Mouse (Mus musculus): Measurements from ENCODE around the gene Eppin. TPM values are rescaled to one million over a fixed set of nuclear protein-coding genes. Genes with fewer than 3 reads are reported as not detected.
"Not testable (repeated sequence)": the region's sequence is repeated elsewhere in the genome, so short reads cannot be mapped to it uniquely, and the experiment has no call there.

Eppin gene
- polyA plus RNA-seq, 1 experiment from 2014 or later = not detected

DNA sequence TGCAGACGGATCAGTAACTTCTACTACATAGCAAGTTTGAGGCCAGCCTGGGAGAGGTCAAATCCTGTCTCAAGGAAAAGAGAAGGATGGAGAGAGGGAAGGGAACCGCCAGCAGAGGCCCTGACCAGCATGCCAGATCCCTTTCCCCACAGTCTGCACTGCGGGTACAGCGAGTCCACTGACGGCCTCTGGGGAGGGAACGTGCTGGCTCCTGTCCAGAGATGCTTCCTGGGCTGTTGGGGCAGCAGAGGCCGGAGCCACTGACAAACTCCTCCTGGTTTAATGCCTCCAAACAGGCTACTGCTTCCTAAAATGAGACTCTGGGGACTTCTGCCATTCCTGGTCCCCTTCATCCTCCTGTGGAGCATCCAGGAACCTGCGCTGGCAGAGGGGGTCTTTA lies 20.1 kb upstream of the Eppin start, which contains the start of the genes Wfdc6b and Wfdc8:
Gene Wfdc6b, plus strand, starts transcription at position 52 of the 400 bp plus-strand sequence.
Gene Wfdc8, minus strand, starts transcription at position 156 of the 400 bp plus-strand sequence.
- H3K4me2 ChIP-seq (ENCODE audit: low read length); ATAC-seq (ENCODE audit: insufficient number of reproducible peaks, insufficient read depth, low FRiP score, low read depth): not testable (repeated sequence)
- 49% methylated on average over 8 of the region's 8 CpGs for WGBS

DNA sequence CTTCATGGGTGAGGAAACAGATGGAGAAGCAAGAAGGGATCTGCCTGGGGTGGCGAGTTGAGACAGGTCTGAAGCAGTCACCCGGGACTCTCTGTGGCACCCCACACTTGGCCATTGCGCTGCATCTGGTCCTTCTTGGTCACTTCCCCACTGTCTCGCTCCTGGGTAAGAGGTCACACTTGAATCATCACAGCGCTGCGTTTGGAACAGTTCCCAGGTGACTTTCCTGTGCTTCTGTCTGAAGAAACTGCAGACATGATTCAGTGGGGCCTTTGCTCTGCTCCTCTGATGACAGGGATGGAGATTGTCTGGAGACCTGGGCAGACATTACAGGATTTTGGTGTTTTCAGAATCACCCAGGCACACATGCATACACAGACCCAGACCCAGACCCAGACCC lies 15.4 kb upstream of the Eppin start:
- WGBS = 79% methylated on average over 6 of the region's 6 CpGs
- Histone ChIP-seq H3K9ac (ENCODE audit: low read length) (no peak overlapping the region), H3K27me3 (ENCODE audit: control insufficient read depth, insufficient read depth, low read length) (no peaks in the 10 kb centered on the region), H3K4me1 (ENCODE audit: control insufficient read depth in 2 of 2, insufficient read depth in 2 of 2, low read length in 2 of 2) (no peaks in the 10 kb centered on the region), H3K4me3 (ENCODE audit: control insufficient read depth in 1 of 2, insufficient read depth in 1 of 2, low read depth in 1 of 2, low read length in 2 of 2) (no peak overlapping the region), H3K36me3 (ENCODE audit: control insufficient read depth, insufficient read depth, low read length) (no peaks in the 10 kb centered on the region), H3K9me3 (ENCODE audit: control insufficient read depth, low read length) (no peaks in the 10 kb centered on the region), H3K27ac (replicated peaks in 1 of 2; ENCODE audit: control insufficient read depth in 1 of 2, insufficient read depth in 1 of 2, low read depth in 2 of 2, low read length in 2 of 2) (no peak overlapping the region), H3K4me2 (ENCODE audit: low read length) (no peak overlapping the region)
- no peak for ATAC-seq (ENCODE audit: insufficient number of reproducible peaks, insufficient read depth, low FRiP score, low read depth)

More for the DNA sequence above, 20.1 kb upstream of the Eppin start, which contains the start of the genes Wfdc6b and Wfdc8:
- not testable (repeated sequence) for H3K36me3 ChIP-seq (ENCODE audit: control insufficient read depth, insufficient read depth, low read length); H3K4me1 ChIP-seq (ENCODE audit: control insufficient read depth in 2 of 2, insufficient read depth in 2 of 2, low read length in 2 of 2); H3K27me3 ChIP-seq (ENCODE audit: control insufficient read depth, insufficient read depth, low read length); H3K9ac ChIP-seq (ENCODE audit: low read length); H3K27ac ChIP-seq (replicated peaks in 1 of 2; ENCODE audit: control insufficient read depth in 1 of 2, insufficient read depth in 1 of 2, low read depth in 2 of 2, low read length in 2 of 2); H3K9me3 ChIP-seq (ENCODE audit: control insufficient read depth, low read length); H3K4me3 ChIP-seq (ENCODE audit: control insufficient read depth in 1 of 2, insufficient read depth in 1 of 2, low read depth in 1 of 2, low read length in 2 of 2)

DNA sequence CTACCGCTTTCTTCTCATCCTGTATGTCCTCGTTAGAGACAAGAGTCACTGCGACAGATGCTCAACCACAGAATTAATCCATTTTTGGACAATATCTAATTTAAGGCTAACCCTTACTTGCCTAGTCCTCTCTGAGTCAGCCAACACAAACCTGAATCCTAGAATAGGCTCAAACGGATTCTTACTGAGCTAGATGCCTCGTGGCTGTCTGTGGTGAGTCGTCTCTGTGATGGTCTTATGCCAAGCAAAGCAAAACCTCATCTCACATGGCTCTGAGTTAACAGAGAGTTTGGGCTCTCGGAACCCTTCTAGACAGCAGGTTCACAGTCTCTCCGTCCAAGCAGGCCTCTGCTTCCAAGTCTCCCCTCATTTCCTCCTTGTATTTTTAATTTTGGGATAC lies 11.0 kb upstream of the Eppin start:
- H3K27ac ChIP-seq (replicated peaks in 1 of 2; ENCODE audit: control insufficient read depth in 1 of 2, insufficient read depth in 1 of 2, low read depth in 2 of 2, low read length in 2 of 2) = no peak overlapping the region
- H3K9me3 ChIP-seq (ENCODE audit: control insufficient read depth, low read length) = 0 out of 2 replicates have a peak, but pooled peaks cover 4% of the 10 kb centered on the region
- no peaks in the 10 kb centered on the region for H3K4me1 ChIP-seq (ENCODE audit: control insufficient read depth in 2 of 2, insufficient read depth in 2 of 2, low read length in 2 of 2)
- no peak overlapping the region for H3K4me3 ChIP-seq (ENCODE audit: control insufficient read depth in 1 of 2, insufficient read depth in 1 of 2, low read depth in 1 of 2, low read length in 2 of 2)
- ATAC-seq (ENCODE audit: insufficient number of reproducible peaks, insufficient read depth, low FRiP score, low read depth) = no peak
- 80% methylated on average over 8 of the region's 8 CpGs for WGBS
- no peak overlapping the region for H3K9ac ChIP-seq (ENCODE audit: low read length)
- H3K27me3 ChIP-seq (ENCODE audit: control insufficient read depth, insufficient read depth, low read length) = no peaks in the 10 kb centered on the region; the same call in 1 of the 2 replicates
- H3K4me2 ChIP-seq (ENCODE audit: low read length) = no peak overlapping the region
- H3K36me3 ChIP-seq (ENCODE audit: control insufficient read depth, insufficient read depth, low read length) = no peaks in the 10 kb centered on the region

DNA sequence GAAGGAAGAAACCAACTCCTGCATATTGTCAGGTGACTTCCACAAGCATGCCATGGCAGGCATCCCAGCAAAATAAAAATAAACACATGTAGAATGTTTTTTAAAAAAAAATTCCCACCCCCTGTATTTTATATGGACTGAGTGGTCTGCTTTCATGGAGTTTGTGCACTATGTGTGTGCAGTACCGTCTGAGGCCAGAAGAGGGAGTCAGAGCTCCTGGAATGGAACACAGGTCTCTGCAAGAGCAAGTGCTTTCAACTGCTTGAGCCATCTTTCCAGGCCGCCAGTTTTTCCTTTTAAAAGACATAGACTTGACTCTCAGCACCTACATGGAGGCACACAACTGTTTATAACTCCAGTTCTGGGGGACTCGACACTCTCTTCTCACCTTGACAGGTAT lies 10.1 kb upstream of the Eppin start:
- Histone ChIP-seq H3K4me1 (ENCODE audit: control insufficient read depth in 2 of 2, insufficient read depth in 2 of 2, low read length in 2 of 2) (no peaks in the 10 kb centered on the region), H3K27ac (replicated peaks in 1 of 2; ENCODE audit: control insufficient read depth in 1 of 2, insufficient read depth in 1 of 2, low read depth in 2 of 2, low read length in 2 of 2) (no peak overlapping the region), H3K4me3 (ENCODE audit: control insufficient read depth in 1 of 2, insufficient read depth in 1 of 2, low read depth in 1 of 2, low read length in 2 of 2) (no peak overlapping the region), H3K27me3 (ENCODE audit: control insufficient read depth, insufficient read depth, low read length) (no peaks in the 10 kb centered on the region; the same call in 1 of the 2 replicates), H3K36me3 (ENCODE audit: control insufficient read depth, insufficient read depth, low read length) (no peaks in the 10 kb centered on the region), H3K9ac (ENCODE audit: low read length) (no peak overlapping the region), H3K9me3 (ENCODE audit: control insufficient read depth, low read length) (0 out of 2 replicates have a peak, but pooled peaks cover 4% of the 10 kb centered on the region), H3K4me2 (ENCODE audit: low read length) (no peak overlapping the region)
- no peak for ATAC-seq (ENCODE audit: insufficient number of reproducible peaks, insufficient read depth, low FRiP score, low read depth)
- 88% methylated on average over 3 of the region's 3 CpGs for WGBS

DNA sequence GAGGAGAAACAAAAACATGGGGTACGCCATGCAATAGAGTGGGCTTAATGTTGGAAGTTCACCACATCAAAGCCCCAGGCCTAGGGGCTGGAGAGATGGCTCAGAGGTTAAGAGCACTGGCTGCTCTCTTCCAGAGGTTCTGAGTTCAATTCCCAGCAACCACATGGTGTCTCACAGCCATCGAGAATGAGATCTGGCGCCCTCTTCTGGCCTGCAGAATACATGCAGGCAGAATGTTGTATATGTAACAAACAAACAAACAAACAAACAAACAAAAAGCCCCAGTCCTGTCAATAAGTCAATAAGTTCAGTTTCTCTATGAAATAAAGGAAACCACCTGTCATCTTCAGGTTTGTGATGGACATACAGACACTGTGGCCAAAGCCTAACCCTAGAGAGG lies 6.8 kb upstream of the Eppin start:
- H3K36me3 ChIP-seq (ENCODE audit: control insufficient read depth, insufficient read depth, low read length) = no peaks in the 10 kb centered on the region
- no peaks in the 10 kb centered on the region for H3K4me1 ChIP-seq (ENCODE audit: control insufficient read depth in 2 of 2, insufficient read depth in 2 of 2, low read length in 2 of 2)
- no peak for ATAC-seq (ENCODE audit: insufficient number of reproducible peaks, insufficient read depth, low FRiP score, low read depth)
- no peak overlapping the region for H3K4me3 ChIP-seq (ENCODE audit: control insufficient read depth in 1 of 2, insufficient read depth in 1 of 2, low read depth in 1 of 2, low read length in 2 of 2)
- H3K9me3 ChIP-seq (ENCODE audit: control insufficient read depth, low read length) = 0 out of 2 replicates have a peak, but pooled peaks cover 4% of the 10 kb centered on the region
- no peak overlapping the region for H3K9ac ChIP-seq (ENCODE audit: low read length)
- WGBS = 65% methylated on average over 3 of the region's 3 CpGs
- H3K4me2 ChIP-seq (ENCODE audit: low read length) = no peak overlapping the region
- H3K27me3 ChIP-seq (ENCODE audit: control insufficient read depth, insufficient read depth, low read length) = no peaks in the 10 kb centered on the region; the same call in 1 of the 2 replicates
- H3K27ac ChIP-seq (replicated peaks in 1 of 2; ENCODE audit: control insufficient read depth in 1 of 2, insufficient read depth in 1 of 2, low read depth in 2 of 2, low read length in 2 of 2) = no peak overlapping the region

DNA sequence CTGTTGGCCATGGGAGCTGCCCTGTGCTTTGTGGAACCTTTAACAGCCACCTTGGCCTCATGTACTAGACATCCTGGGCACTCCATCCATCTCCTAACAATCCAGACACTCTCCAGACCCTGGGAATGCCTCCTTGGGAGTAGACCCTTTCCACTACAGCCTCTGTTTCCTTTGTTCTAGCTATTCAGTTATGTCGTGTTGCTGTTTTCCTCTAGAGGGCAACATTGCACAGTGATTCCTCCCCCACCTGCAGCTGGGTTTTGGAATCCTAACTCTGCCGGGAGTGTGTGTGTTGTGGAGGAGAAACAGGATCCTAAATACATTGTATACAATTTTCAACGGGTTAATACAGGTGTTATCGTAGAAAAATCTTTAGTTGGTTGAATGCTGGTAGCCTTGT lies 1.4 kb downstream of the Eppin start:
- no peak overlapping the region for H3K27ac ChIP-seq (replicated peaks in 1 of 2; ENCODE audit: control insufficient read depth in 1 of 2, insufficient read depth in 1 of 2, low read depth in 2 of 2, low read length in 2 of 2)
- H3K27me3 ChIP-seq (ENCODE audit: control insufficient read depth, insufficient read depth, low read length) = peaks cover 4% of the 10 kb centered on the region; the same call in 1 of the 2 replicates
- H3K4me1 ChIP-seq (ENCODE audit: control insufficient read depth in 2 of 2, insufficient read depth in 2 of 2, low read length in 2 of 2) = no peaks in the 10 kb centered on the region
- 3% methylated on average over 4 of the region's 4 CpGs for WGBS
- no peaks in the 10 kb centered on the region for H3K9me3 ChIP-seq (ENCODE audit: control insufficient read depth, low read length)
- no peak for ATAC-seq (ENCODE audit: insufficient number of reproducible peaks, insufficient read depth, low FRiP score, low read depth)
- no peak overlapping the region for H3K9ac ChIP-seq (ENCODE audit: low read length)
- H3K36me3 ChIP-seq (ENCODE audit: control insufficient read depth, insufficient read depth, low read length) = no peaks in the 10 kb centered on the region
- H3K4me2 ChIP-seq (ENCODE audit: low read length) = no peak overlapping the region
- H3K4me3 ChIP-seq (ENCODE audit: control insufficient read depth in 1 of 2, insufficient read depth in 1 of 2, low read depth in 1 of 2, low read length in 2 of 2) = no peak overlapping the region

DNA sequence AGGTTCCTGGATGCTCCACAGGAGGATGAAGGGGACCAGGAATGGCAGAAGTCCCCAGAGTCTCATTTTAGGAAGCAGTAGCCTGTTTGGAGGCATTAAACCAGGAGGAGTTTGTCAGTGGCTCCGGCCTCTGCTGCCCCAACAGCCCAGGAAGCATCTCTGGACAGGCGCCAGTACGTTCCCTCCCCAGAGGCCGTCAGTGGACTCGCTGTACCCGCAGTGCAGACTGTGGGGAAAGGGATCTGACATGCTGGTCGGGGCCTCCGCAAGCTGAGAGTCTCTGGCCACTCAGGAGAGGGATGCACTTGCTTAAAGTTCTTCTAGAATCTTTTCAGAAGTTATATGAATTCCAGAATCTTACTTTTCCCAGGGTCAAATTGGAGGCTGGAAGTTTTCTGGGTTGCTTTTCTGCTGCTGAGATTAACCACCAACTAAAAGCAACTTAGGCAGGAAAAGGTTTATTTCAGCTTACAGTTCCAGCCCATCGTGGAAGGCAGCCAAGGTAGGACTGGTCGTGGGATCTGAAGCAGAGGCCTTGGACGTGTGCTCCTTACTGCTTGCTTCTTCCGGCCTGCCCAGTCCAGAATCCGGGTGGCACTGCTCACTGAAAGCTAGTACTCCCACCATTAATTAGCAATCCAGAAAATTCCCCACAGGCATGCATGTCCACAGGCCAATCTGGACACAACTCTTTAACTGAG lies 8.2 kb downstream of the Eppin start, which contains the start of gene Wfdc6a:
Gene Wfdc6a, minus strand, starts transcription at position 423 of the 701 bp plus-strand sequence.
- not testable (repeated sequence) for ATAC-seq (ENCODE audit: insufficient number of reproducible peaks, insufficient read depth, low FRiP score, low read depth); H3K4me2 ChIP-seq (ENCODE audit: low read length)
- 46% methylated on average over 13 of the region's 13 CpGs for WGBS

More for the DNA sequence above, 8.2 kb downstream of the Eppin start, which contains the start of gene Wfdc6a:
- not testable (repeated sequence) for H3K36me3 ChIP-seq (ENCODE audit: control insufficient read depth, insufficient read depth, low read length); H3K9ac ChIP-seq (ENCODE audit: low read length); H3K27me3 ChIP-seq (ENCODE audit: control insufficient read depth, insufficient read depth, low read length); H3K9me3 ChIP-seq (ENCODE audit: control insufficient read depth, low read length); H3K27ac ChIP-seq (replicated peaks in 1 of 2; ENCODE audit: control insufficient read depth in 1 of 2, insufficient read depth in 1 of 2, low read depth in 2 of 2, low read length in 2 of 2); H3K4me3 ChIP-seq (ENCODE audit: control insufficient read depth in 1 of 2, insufficient read depth in 1 of 2, low read depth in 1 of 2, low read length in 2 of 2); H3K4me1 ChIP-seq (ENCODE audit: control insufficient read depth in 2 of 2, insufficient read depth in 2 of 2, low read length in 2 of 2)

Data from heart, embryonic 14.5 days (tissue).